In the genomic region with DNA sequence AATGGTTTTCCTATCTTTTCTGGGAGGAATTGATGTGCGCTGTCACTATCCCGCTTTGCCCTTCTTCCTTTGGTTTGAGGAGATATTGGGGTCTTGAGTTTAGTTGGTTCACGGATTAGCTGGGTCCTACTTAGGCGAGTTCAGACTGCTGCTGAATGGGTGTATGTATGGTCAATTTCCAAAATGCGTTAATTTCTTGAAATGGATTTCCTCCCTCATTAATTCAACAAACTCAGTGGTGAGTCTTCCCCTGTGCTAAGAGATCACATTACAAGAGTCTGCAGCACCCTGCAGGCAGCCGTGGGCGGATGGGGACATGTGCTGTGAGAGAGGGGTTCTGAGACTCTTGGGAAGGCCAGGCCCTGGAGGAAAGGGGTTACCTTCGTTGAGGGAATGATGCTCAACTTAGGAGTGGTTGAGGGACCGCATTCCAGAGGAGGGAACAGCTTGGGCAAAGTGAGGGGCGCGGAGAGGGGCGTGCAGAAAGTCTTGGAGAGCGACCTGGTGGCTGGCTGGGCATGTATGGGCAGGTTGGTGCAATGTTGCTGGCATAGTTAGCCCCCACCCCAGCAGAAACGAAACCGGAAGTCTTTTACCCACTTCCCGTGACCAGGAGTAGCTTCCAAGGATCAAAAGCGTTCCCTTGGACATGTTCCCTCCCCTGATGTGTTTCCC, we compare ENCODE assay signal across 8 mouse cellular contexts. TPM values are rescaled to one million over a fixed set of nuclear protein-coding genes. Genes with fewer than 3 reads are reported as not detected.
DNase-seq lines count a peak whose midpoint lies in the region; ATAC-seq and TF ChIP-seq lines count a peak whose summit lies in the region.

No protein-coding gene starts in this region.

- 7% methylated on average over 17 of the region's 17 CpGs for WGBS in embryonic facial prominence, embryonic 11.5 days
- WGBS in intestine, embryonic 15.5 days, result 17% methylated on average over 17 of the region's 17 CpGs
- 6% methylated on average over 17 of the region's 17 CpGs for WGBS in neural tube, embryonic 12.5 days

- H3K27me3 ChIP-seq in embryonic facial prominence, embryonic 11.5 days (ENCODE audit: control insufficient read depth, insufficient read depth, low read length), result no peaks in the 10 kb centered on the region
- no peaks in the 10 kb centered on the region for H3K27me3 ChIP-seq in intestine, embryonic 15.5 days (replicated peaks)
- H3K27me3 ChIP-seq in neural tube, embryonic 12.5 days (replicated peaks), result peaks cover 30% of the 10 kb centered on the region

- H3K4me1 ChIP-seq in embryonic facial prominence, embryonic 11.5 days (ENCODE audit: control insufficient read depth, insufficient read depth, low read length), result no peaks in the 10 kb centered on the region; the same call in 1 of the 2 replicates
- peaks cover 19% of the 10 kb centered on the region for H3K4me1 ChIP-seq in intestine, embryonic 15.5 days (replicated peaks)
- H3K4me1 ChIP-seq in neural tube, embryonic 12.5 days, result peaks cover 34% of the 10 kb centered on the region

- no peaks in the 10 kb centered on the region for H3K36me3 ChIP-seq in embryonic facial prominence, embryonic 11.5 days (replicated peaks; ENCODE audit: control insufficient read depth, insufficient read depth, low read depth, low read length)
- H3K36me3 ChIP-seq in intestine, embryonic 15.5 days, result no peaks in the 10 kb centered on the region
- H3K36me3 ChIP-seq in neural tube, embryonic 12.5 days, result no peaks in the 10 kb centered on the region

- no peak for DNase-seq in layer of hippocampus, adult 2 months (ENCODE audit: low spot score in 2 of 2)
- no peak for DNase-seq in layer of hippocampus, postnatal 14 days (ENCODE audit: low spot score in 2 of 2)
- DNase-seq in embryonic facial prominence, embryonic 11.5 days (ENCODE audit: low spot score), result no peak
- no peak for DNase-seq in frontal cortex, adult 2 months (ENCODE audit: extremely low spot score in 1 of 2, low spot score in 1 of 2)

- H3K4me2 ChIP-seq in embryonic facial prominence, embryonic 11.5 days (ENCODE audit: low read depth, low read length), result peak overlapping the region; percentile 79
- H3K4me2 ChIP-seq in intestine, embryonic 15.5 days (replicated peaks), result peak overlapping the region; percentile 83
- peak overlapping the region; percentile 98 for H3K4me2 ChIP-seq in neural tube, embryonic 12.5 days (replicated peaks)

- TF ChIP-seq CTCF in layer of hippocampus, adult 2 months (conservative IDR thresholded peaks at IDR 0.05), result no peak

- H3K9ac ChIP-seq in embryonic facial prominence, embryonic 11.5 days (replicated peaks; ENCODE audit: low read length), result peak overlapping the region; percentile 80
- H3K9ac ChIP-seq in intestine, embryonic 15.5 days, result peak overlapping the region; percentile 89
- 0 out of 2 replicates have a peak overlapping the region, but pooled peaks have one; percentile 64 for H3K9ac ChIP-seq in neural tube, embryonic 12.5 days

- H3K4me3 ChIP-seq in layer of hippocampus, adult 2 months, result peak overlapping the region; percentile 63
- H3K4me3 ChIP-seq in embryonic facial prominence, embryonic 11.5 days (ENCODE audit: low read depth, low read length), result peak overlapping the region; percentile 75
- H3K4me3 ChIP-seq in intestine, embryonic 15.5 days (replicated peaks), result peak overlapping the region; percentile 86
- peak overlapping the region; percentile 63 for H3K4me3 ChIP-seq in neural tube, embryonic 12.5 days

- ATAC-seq in embryonic facial prominence, embryonic 11.5 days (replicated peaks; ENCODE audit: insufficient number of reproducible peaks, low FRiP score, low TSS enrichment, low read depth), result no peak
- no peak for ATAC-seq in intestine, embryonic 15.5 days
- ATAC-seq in neural tube, embryonic 12.5 days (ENCODE audit: low FRiP score, low read depth), result no peak
- no peak for ATAC-seq in megakaryocyte-erythroid progenitor cell, adult 5-6 weeks (replicated peaks; ENCODE audit: low FRiP score, low TSS enrichment, poor library complexity, severe bottlenecking)
- ATAC-seq in inflammation-experienced regulatory T-cells, adult 6 months, result no peak

- no peaks in the 10 kb centered on the region for H3K9me3 ChIP-seq in embryonic facial prominence, embryonic 11.5 days (replicated peaks; ENCODE audit: control insufficient read depth, low read length)
- no peaks in the 10 kb centered on the region for H3K9me3 ChIP-seq in intestine, embryonic 15.5 days
- no peaks in the 10 kb centered on the region for H3K9me3 ChIP-seq in neural tube, embryonic 12.5 days

- H3K27ac ChIP-seq in layer of hippocampus, adult 2 months, result no peak overlapping the region
- no peak overlapping the region for H3K27ac ChIP-seq in embryonic facial prominence, embryonic 11.5 days (replicated peaks; ENCODE audit: low read depth, low read length)
- 0 out of 2 replicates have a peak overlapping the region, but pooled peaks have one; percentile 17 for H3K27ac ChIP-seq in intestine, embryonic 15.5 days
- no peak overlapping the region for H3K27ac ChIP-seq in neural tube, embryonic 12.5 days

RNA-seq across cellular contexts. Expression of a gene that starts 1.2 kb away (rescaled TPM):
- total RNA-seq in layer of hippocampus, adult 2 months (2021), result 10 to 100 TPM; 14.5 to 14.8 TPM
- total RNA-seq in layer of hippocampus, postnatal 14 days (2021), result 10 to 100 TPM; 12.0 to 15.7 TPM
- polyA plus RNA-seq in embryonic facial prominence, embryonic 11.5 days (2014; fragmentation: Nextera tagmentation; extraction: Ambion mirVana), result 7.7 and 8.0 TPM in 2 replicates
- 4.9 and 6.2 TPM in 2 replicates for polyA plus RNA-seq in intestine, embryonic 15.5 days (2015; fragmentation: Nextera tagmentation; extraction: Ambion mirVana)
- 4.5 and 4.9 TPM in 2 replicates for polyA plus RNA-seq in neural tube, embryonic 12.5 days (2016; fragmentation: Nextera tagmentation; extraction: Ambion mirVana)
- polyA plus RNA-seq in frontal cortex, adult 2 months (2012; rRNA removed), result 6.4 and 6.8 TPM in 2 replicates
- total RNA-seq in megakaryocyte-erythroid progenitor cell, adult 5-6 weeks (2014; fragmentation: Nextera tagmentation), result 9.0 and 16.3 TPM in 2 replicates
- total RNA-seq in megakaryocyte-erythroid progenitor cell, adult 5-6 weeks (2017), result 5.3 and 7.2 TPM in 2 replicates
- under 1 TPM in 2 of 3 experiments, not detected in 1; 0.10 to 0.23 TPM for polyA plus RNA-seq in inflammation-experienced regulatory T-cells, adult 6 months (2017; shearing (Covaris generic))

RNA-seq across cellular contexts. Expression of a gene that starts 41.4 kb away (rescaled TPM):
- total RNA-seq in layer of hippocampus, adult 2 months (2021), result 1 to 10 TPM; 1.1 to 1.4 TPM
- total RNA-seq in layer of hippocampus, postnatal 14 days (2021), result 1 to 10 TPM; 3.0 to 4.0 TPM
- 95.3 and 106 TPM in 2 replicates for polyA plus RNA-seq in embryonic facial prominence, embryonic 11.5 days (2014; fragmentation: Nextera tagmentation; extraction: Ambion mirVana)
- 60.6 and 72.0 TPM in 2 replicates for polyA plus RNA-seq in intestine, embryonic 15.5 days (2015; fragmentation: Nextera tagmentation; extraction: Ambion mirVana)
- polyA plus RNA-seq in neural tube, embryonic 12.5 days (2016; fragmentation: Nextera tagmentation; extraction: Ambion mirVana), result 74.8 and 77.7 TPM in 2 replicates
- 0.23 and 0.24 TPM in 2 replicates for polyA plus RNA-seq in frontal cortex, adult 2 months (2012; rRNA removed)
- total RNA-seq in megakaryocyte-erythroid progenitor cell, adult 5-6 weeks (2014; fragmentation: Nextera tagmentation), result 29.4 and 51.5 TPM in 2 replicates
- 31.2 and 36.0 TPM in 2 replicates for total RNA-seq in megakaryocyte-erythroid progenitor cell, adult 5-6 weeks (2017)
- 10 to 100 TPM in 1 of 3 experiments, 1 to 10 TPM in 2; 3.6 to 44.7 (median 3.8) TPM for polyA plus RNA-seq in inflammation-experienced regulatory T-cells, adult 6 months (2017; shearing (Covaris generic))
